Mouse (Mus musculus) thymus, adult 2 months (tissue): ENCODE measurements around the gene Eml2. TPM values are rescaled to one million over a fixed set of nuclear protein-coding genes. Genes with fewer than 3 reads are reported as not detected.

Source experiments
- DNase-seq: peaks from one replicate; pipeline ENCODE4 v3.0.0; 2021
- H3K27ac ChIP-seq: fragments of 200-500 bp; 2 replicates; pipeline ENCODE4 v1.5.1; 2012; ENCODE audit warnings: low read length, control low read depth; ENCODE audit not compliant: control insufficient read depth, insufficient read depth
- H3K27me3 ChIP-seq: fragments of 200-500 bp; 2 replicates; pipeline ENCODE4 v1.6.1; 2012; ENCODE audit warnings: mild to moderate bottlenecking, low read length, moderate library complexity, mixed read lengths; ENCODE audit not compliant: control insufficient read depth, insufficient read depth
- H3K36me3 ChIP-seq: fragments of 200-500 bp; 2 replicates; pipeline ENCODE4 v1.6.1; 2012; ENCODE audit warnings: mild to moderate bottlenecking, low read length, moderate library complexity; ENCODE audit not compliant: control insufficient read depth, insufficient read depth
- H3K4me1 ChIP-seq: fragments of 200-500 bp; replicated peaks from 2 replicates; pipeline ENCODE4 v1.6.1; 2012; ENCODE audit warnings: low read length; ENCODE audit not compliant: control insufficient read depth, insufficient read depth
- H3K4me3 ChIP-seq: fragments of 200-500 bp; 2 replicates; pipeline ENCODE4 v1.5.1; 2012; ENCODE audit warnings: mild to moderate bottlenecking, low read length, control low read depth, moderate library complexity; ENCODE audit not compliant: control insufficient read depth, insufficient read depth
- CTCF ChIP-seq: fragments of 200-500 bp; IDR thresholded peaks from 2 replicates; pipeline ENCODE4 v1.5.1; 2012; ENCODE audit warnings: mild to moderate bottlenecking, control low read depth, low read length, moderate library complexity, borderline replicate concordance; ENCODE audit not compliant: control insufficient read depth, poor library complexity, insufficient read depth; ENCODE audit errors: extremely low read depth
- POLR2A ChIP-seq: fragments of 200-500 bp; IDR thresholded peaks from 2 replicates; pipeline ENCODE4 v1.6.1; 2012; ENCODE audit warnings: mild to moderate bottlenecking, low read length, control low read depth, moderate library complexity; ENCODE audit not compliant: control insufficient read depth, poor library complexity, insufficient read depth; ENCODE audit errors: extremely low read depth
- WGBS: fragments of 180-500 bp; shearing (Covaris S2); methylation state at CpG from one replicate; pipeline ENCODE4 v1.1.7; 2018; 5-methylcytosine and 5-hydroxymethylcytosine counted together
- polyA plus RNA-seq: library from polyadenylated mRNA; depleted of rRNA; stranded (reverse); fragments of >200 nt; gene quantifications from 2 replicates; pipeline ENCODE4 v1.2.3, GENCODE M21; 2012; rRNA removed

The Eml2 gene
- polyA plus RNA-seq, 1 experiment: 40.3 TPM

- Histone ChIP-seq H3K36me3 (peaks cover 4% of the 10 kb centered on the region; the same call in 1 of the 2 replicates), H3K27me3 (no peaks in the 10 kb centered on the region), H3K4me1 (peaks cover 12% of the 10 kb centered on the region), H3K4me3 (no peak overlapping the region), H3K27ac (no peak overlapping the region)
- no peak for DNase-seq
- TF ChIP-seq POLR2A (no peak), CTCF (no peak)
- whole genome bisulfite sequencing: 82% methylated on average over 4 of the region's 4 CpGs
Measured at GRCm38 (mm10) chr7:19252078-19252477, 75.9 kb downstream of the Eml2 start.

GRCm38 (mm10) chr7:19253437-19253836 lies 77.2 kb downstream of the Eml2 start:
- Histone ChIP-seq H3K27ac (no peak overlapping the region), H3K27me3 (no peaks in the 10 kb centered on the region), H3K36me3 (peaks cover 13% of the 10 kb centered on the region), H3K4me1 (peaks cover 16% of the 10 kb centered on the region), H3K4me3 (no peak overlapping the region)
- no peak for TF ChIP-seq CTCF
- TF ChIP-seq POLR2A: no peak
- WGBS: 90% methylated on average over 5 of the region's 5 CpGs
- no peak for DNase-seq

- no peak overlapping the region for H3K4me3 ChIP-seq
- 92% methylated on average over 17 of the region's 17 CpGs for WGBS
- TF ChIP-seq POLR2A (no peak), CTCF (no peak)
- peaks cover 26% of the 10 kb centered on the region for H3K36me3 ChIP-seq
- H3K27ac ChIP-seq: no peak overlapping the region
- no peak for DNase-seq
- peaks cover 19% of the 10 kb centered on the region for H3K4me1 ChIP-seq
- H3K27me3 ChIP-seq: no peaks in the 10 kb centered on the region
Measured at GRCm38 (mm10) chr7:19255395-19255794, 79.2 kb downstream of the Eml2 start.

Other genes with a start within 250 kb of the Eml2 start
- gene Nanos2, start 189.0 kb upstream of the Eml2 start, polyA plus RNA-seq: 0.12 TPM in 1 of 2 replicates, not detected in the other
- gene Mypop, start 185.2 kb upstream of the Eml2 start, polyA plus RNA-seq: 3.6 and 5.0 TPM in 2 replicates
- gene Irf2bp1, start 172.4 kb upstream of the Eml2 start, polyA plus RNA-seq: 67.2 and 76.3 TPM in 2 replicates
- gene Foxa3, start 152.9 kb upstream of the Eml2 start, polyA plus RNA-seq: 0.51 and 0.69 TPM in 2 replicates
- 150 and 189 TPM in 2 replicates for gene Sympk, start 152.0 kb upstream of the Eml2 start, polyA plus RNA-seq
- gene Rsph6a, start 121.7 kb upstream of the Eml2 start, polyA plus RNA-seq: 0.05 and 0.18 TPM in 2 replicates
- gene Dmwd, start 100.2 kb upstream of the Eml2 start, polyA plus RNA-seq: 50.7 and 55.6 TPM in 2 replicates
- 108 and 154 TPM in 2 replicates for gene Dmpk, start 92.6 kb upstream of the Eml2 start, polyA plus RNA-seq
- 14.8 and 20.0 TPM in 2 replicates for gene Six5, start 81.8 kb upstream of the Eml2 start, polyA plus RNA-seq
- gene Gm4969, start 58.1 kb upstream of the Eml2 start, polyA plus RNA-seq: 0.24 and 0.31 TPM in 2 replicates
- 29.2 and 30.1 TPM in 2 replicates for gene Fbxo46, start 56.6 kb upstream of the Eml2 start, polyA plus RNA-seq
- 15.3 and 18.2 TPM in 2 replicates for gene Qpctl, start 27.1 kb upstream of the Eml2 start, polyA plus RNA-seq
- gene Snrpd2, start 26.7 kb upstream of the Eml2 start, polyA plus RNA-seq: 32.8 and 36.7 TPM in 2 replicates
- 0.73 and 0.79 TPM in 2 replicates for gene Gipr, start 10.3 kb upstream of the Eml2 start, polyA plus RNA-seq
- 4.2 and 5.5 TPM in 2 replicates for gene Gpr4, start 36.1 kb downstream of the Eml2 start, polyA plus RNA-seq
- 46.5 and 46.7 TPM in 2 replicates for gene Opa3, start 51.9 kb downstream of the Eml2 start, polyA plus RNA-seq
- 325 and 327 TPM in 2 replicates for gene Vasp, start 95.4 kb downstream of the Eml2 start, polyA plus RNA-seq
- 0.57 and 0.63 TPM in 2 replicates for gene Ppm1n, start 103.6 kb downstream of the Eml2 start, polyA plus RNA-seq
- gene Rtn2, start 106.2 kb downstream of the Eml2 start, polyA plus RNA-seq: 3.0 and 19.9 TPM in 2 replicates
- 1.8 and 1.9 TPM in 2 replicates for gene Fosb, start 133.6 kb downstream of the Eml2 start, polyA plus RNA-seq
- gene Ercc1, start 168.4 kb downstream of the Eml2 start, polyA plus RNA-seq: 62.3 and 63.6 TPM in 2 replicates
- gene Cd3eap, start 183.1 kb downstream of the Eml2 start, polyA plus RNA-seq: 7.5 and 8.0 TPM in 2 replicates
- gene Ppp1r13l, start 183.3 kb downstream of the Eml2 start, polyA plus RNA-seq: 13.6 and 14.2 TPM in 2 replicates
- gene Ercc2, start 205.6 kb downstream of the Eml2 start, polyA plus RNA-seq: 134 and 137 TPM in 2 replicates
- gene Klc3, start 227.7 kb downstream of the Eml2 start, polyA plus RNA-seq: 73.1 and 87.0 TPM in 2 replicates
- 19.3 and 332 TPM in 2 replicates for gene Ckm, start 228.4 kb downstream of the Eml2 start, polyA plus RNA-seq